Mouse (Mus musculus) neural tube, embryonic 13.5 days (tissue): ENCODE measurements around the gene Pcnx2. TPM values are rescaled to one million over a fixed set of nuclear protein-coding genes. Genes with fewer than 3 reads are reported as not detected.

Experiments used
- ATAC-seq: fragments of 200-750 bp; cut with Nextera tagmentation; 2 replicates; pipeline ENCODE4 v1.8.0; 2017; ENCODE audit warnings: low read depth, mild to moderate bottlenecking, moderate TSS enrichment, moderate library complexity
- H3K27ac ChIP-seq: fragments of 300-500 bp; sonication (generic); replicated peaks from 2 replicates; pipeline ENCODE4 v1.5.1; 2015; ENCODE audit warnings: moderate library complexity, mild to moderate bottlenecking, inconsistent platforms
- H3K27me3 ChIP-seq: fragments of 300-500 bp; sonication (generic); 2 replicates; pipeline ENCODE4 v1.6.1; 2015; ENCODE audit warnings: mild to moderate bottlenecking, inconsistent platforms
- H3K36me3 ChIP-seq: fragments of 300-500 bp; sonication (generic); 2 replicates; pipeline ENCODE4 v1.6.1; 2015; ENCODE audit warnings: mild to moderate bottlenecking, inconsistent platforms
- H3K4me1 ChIP-seq: fragments of 300-500 bp; sonication (generic); replicated peaks from 2 replicates; pipeline ENCODE4 v1.6.1; 2015; ENCODE audit warnings: inconsistent platforms
- H3K4me2 ChIP-seq: fragments of 300-500 bp; sonication (generic); 2 replicates; pipeline ENCODE4 v1.6.1; 2015; ENCODE audit warnings: inconsistent platforms, mild to moderate bottlenecking, moderate library complexity
- H3K4me3 ChIP-seq: fragments of 300-500 bp; sonication (generic); 2 replicates; pipeline ENCODE4 v1.5.1; 2015; ENCODE audit warnings: mild to moderate bottlenecking, inconsistent platforms
- H3K9ac ChIP-seq: fragments of 300-500 bp; sonication (generic); 2 replicates; pipeline ENCODE4 v1.6.1; 2015; ENCODE audit warnings: moderate library complexity, mild to moderate bottlenecking, inconsistent platforms
- H3K9me3 ChIP-seq: fragments of 300-500 bp; sonication (generic); 2 replicates; pipeline ENCODE4 v1.6.1; 2016; ENCODE audit warnings: inconsistent platforms
- WGBS: fragments of 180-500 bp; shearing (Covaris S2); methylation state at CpG from one replicate; pipeline ENCODE4 v1.1.7; 2015; 5-methylcytosine and 5-hydroxymethylcytosine counted together
- polyA plus RNA-seq: library from polyadenylated mRNA; unstranded; fragments of >200 nt; fragmentation: Nextera tagmentation; extraction: Ambion mirVana; gene quantifications from 2 replicates; pipeline ENCODE4 v1.2.1, GENCODE M21; 2015

Gene Pcnx2
- polyA plus RNA-seq, 1 experiment from 2014 or later = 2.8 TPM

DNA sequence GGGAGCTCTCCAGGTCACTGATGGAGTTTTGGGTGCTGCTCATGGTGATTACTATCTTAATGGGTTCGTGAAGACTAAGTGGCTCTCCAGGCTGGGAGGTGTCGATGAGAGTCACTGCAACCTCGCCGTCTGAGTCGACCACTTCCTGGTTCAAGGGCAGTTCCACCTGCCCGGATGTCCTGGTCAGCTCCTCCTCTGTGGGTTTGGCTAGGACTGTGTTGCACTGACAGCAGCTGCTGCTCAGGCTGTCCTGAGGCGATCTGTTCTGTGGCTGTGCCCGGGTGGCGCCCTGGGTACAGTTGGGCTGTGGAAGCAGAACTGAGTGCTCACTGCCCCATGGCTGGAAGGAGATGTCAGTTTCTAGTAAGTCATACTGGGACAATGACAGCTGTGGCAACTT, 10.6 kb downstream of the Pcnx2 start:
- Histone ChIP-seq H3K9ac (no peak overlapping the region), H3K36me3 (peaks cover 62% of the 10 kb centered on the region), H3K9me3 (no peaks in the 10 kb centered on the region), H3K4me3 (no peak overlapping the region), H3K27ac (no peak overlapping the region), H3K27me3 (no peaks in the 10 kb centered on the region), H3K4me1 (no peaks in the 10 kb centered on the region), H3K4me2 (no peak overlapping the region)
- ATAC-seq = no peak
- WGBS = 95% methylated on average over 9 of the region's 9 CpGs

DNA sequence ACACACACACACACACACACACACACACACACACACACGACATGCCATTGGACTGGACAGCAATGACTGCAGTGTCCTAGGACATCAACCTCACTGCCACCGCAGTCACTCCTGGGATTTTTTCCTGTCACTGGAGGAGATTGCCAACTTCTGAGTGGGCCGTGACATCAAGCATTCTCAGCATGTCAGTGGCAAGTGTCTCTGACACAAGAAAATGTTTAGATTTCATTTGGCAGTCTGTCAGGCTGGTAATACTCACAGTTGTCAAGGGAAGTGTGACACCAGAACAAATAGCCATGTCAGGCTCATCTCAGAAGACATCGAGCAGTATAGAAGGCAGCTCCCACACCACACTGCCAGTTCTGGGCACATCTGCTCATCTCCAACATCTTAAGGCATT, 17.7 kb downstream of the Pcnx2 start:
- no peak overlapping the region for H3K27ac ChIP-seq
- ATAC-seq = no peak
- H3K4me1 ChIP-seq = no peaks in the 10 kb centered on the region
- H3K4me3 ChIP-seq = no peak overlapping the region
- peaks cover 30% of the 10 kb centered on the region for H3K36me3 ChIP-seq
- H3K9me3 ChIP-seq = no peaks in the 10 kb centered on the region
- no peak overlapping the region for H3K4me2 ChIP-seq
- 88% methylated on average over 4 of the region's 4 CpGs for WGBS
- H3K27me3 ChIP-seq = no peaks in the 10 kb centered on the region
- no peak overlapping the region for H3K9ac ChIP-seq

DNA sequence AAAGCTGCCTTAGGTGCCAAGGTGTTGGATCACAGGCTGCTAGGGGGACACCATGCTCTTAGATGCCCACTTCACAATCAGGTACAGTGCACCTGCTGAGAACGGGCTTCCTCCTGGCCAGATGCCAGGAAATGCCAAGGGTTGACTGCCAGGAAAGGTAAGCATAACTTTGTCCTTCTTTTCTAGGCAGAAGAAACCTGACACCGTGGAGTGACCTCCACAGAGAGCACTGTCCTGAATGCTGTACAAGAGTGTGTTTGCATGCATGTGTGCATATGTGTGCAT, 24.9 kb downstream of the Pcnx2 start:
- Histone ChIP-seq H3K4me2 (no peak overlapping the region), H3K4me3 (no peak overlapping the region), H3K36me3 (peaks cover 14% of the 10 kb centered on the region), H3K27me3 (peaks cover 11% of the 10 kb centered on the region), H3K9me3 (no peaks in the 10 kb centered on the region), H3K4me1 (peaks cover 16% of the 10 kb centered on the region), H3K9ac (no peak overlapping the region), H3K27ac (no peak overlapping the region)
- ATAC-seq = no peak
- WGBS = 82% methylated on average over 2 of the region's 2 CpGs

DNA sequence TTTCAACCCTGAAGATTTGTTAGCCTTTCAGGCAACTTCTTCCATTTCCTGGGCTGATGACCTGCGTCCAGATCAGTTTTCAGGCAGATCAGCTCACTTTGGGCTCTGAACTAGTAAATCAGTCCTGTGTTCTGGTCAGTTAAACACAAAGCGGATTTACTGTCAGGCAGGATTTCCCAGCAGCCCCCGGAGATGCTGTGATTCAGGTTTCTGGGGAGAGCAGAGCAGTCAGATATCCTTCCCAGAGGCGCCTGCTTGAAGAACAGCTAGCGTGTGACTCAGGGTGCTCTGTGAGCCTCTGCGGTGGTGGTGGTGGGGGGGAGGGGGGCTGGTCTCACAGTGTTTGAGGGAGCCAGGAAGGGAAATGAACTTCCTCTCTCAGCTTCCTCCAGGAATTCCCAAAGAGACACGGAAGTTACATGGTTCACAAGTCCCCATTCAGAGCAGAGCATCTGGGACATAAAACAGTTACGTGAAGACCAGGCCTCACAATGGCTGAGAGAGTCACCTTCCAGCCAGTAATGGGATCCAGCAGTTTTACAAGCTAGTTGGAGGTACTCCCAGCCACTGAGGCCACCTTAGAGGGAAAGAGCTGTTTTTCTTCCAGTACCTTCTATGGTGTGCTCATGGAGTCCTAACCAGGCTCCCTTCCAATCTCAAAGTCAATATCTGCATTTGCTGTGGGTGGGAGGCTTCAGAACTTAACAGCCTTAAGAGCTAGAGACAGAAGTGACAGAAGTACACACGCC, 25.4 kb downstream of the Pcnx2 start:
- Histone ChIP-seq H3K4me2 (no peak overlapping the region), H3K4me3 (no peak overlapping the region), H3K9me3 (no peaks in the 10 kb centered on the region), H3K27ac (no peak overlapping the region), H3K36me3 (peaks cover 9% of the 10 kb centered on the region; the same call in 1 of the 2 replicates), H3K4me1 (peaks cover 16% of the 10 kb centered on the region), H3K27me3 (peaks cover 14% of the 10 kb centered on the region), H3K9ac (no peak overlapping the region)
- 53% methylated on average over 9 of the region's 9 CpGs for WGBS
- no peak for ATAC-seq

DNA sequence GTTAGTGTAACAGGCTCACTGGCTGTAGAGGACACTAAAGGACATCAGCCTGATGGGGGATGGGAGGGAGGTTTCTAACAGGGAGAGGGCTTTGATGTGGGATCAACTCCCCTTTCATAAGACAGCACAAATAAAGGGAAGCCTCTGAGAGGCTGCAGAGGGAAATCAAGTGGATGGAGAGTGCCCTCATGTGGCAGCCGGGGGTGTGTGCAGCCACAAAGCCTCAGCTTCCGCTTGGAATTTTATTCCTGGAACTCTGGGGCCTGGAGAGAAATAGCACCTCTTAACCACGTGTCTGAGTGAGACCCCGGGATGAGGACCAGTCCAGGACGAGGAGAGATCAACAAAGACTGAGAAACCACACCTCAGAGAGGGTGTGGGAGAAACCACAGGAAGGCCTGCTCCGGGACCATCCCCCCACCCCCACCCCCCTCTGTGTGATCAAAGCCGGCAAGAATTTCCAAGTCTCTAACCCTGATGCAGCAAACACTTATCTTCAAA, 27.2 kb downstream of the Pcnx2 start:
- 6% methylated on average over 7 of the region's 7 CpGs for WGBS
- H3K9ac ChIP-seq = 0 out of 2 replicates have a peak overlapping the region, but pooled peaks have one; percentile 23
- H3K4me2 ChIP-seq = peak overlapping the region; percentile 17; the same call in 1 of the 2 replicates
- no peaks in the 10 kb centered on the region for H3K9me3 ChIP-seq
- no peak overlapping the region for H3K27ac ChIP-seq
- H3K27me3 ChIP-seq = peaks cover 21% of the 10 kb centered on the region
- peak; percentile 81 for ATAC-seq
- H3K4me3 ChIP-seq = no peak overlapping the region
- H3K4me1 ChIP-seq = peaks cover 16% of the 10 kb centered on the region
- 0 out of 2 replicates have a peak, but pooled peaks cover 3% of the 10 kb centered on the region for H3K36me3 ChIP-seq

DNA sequence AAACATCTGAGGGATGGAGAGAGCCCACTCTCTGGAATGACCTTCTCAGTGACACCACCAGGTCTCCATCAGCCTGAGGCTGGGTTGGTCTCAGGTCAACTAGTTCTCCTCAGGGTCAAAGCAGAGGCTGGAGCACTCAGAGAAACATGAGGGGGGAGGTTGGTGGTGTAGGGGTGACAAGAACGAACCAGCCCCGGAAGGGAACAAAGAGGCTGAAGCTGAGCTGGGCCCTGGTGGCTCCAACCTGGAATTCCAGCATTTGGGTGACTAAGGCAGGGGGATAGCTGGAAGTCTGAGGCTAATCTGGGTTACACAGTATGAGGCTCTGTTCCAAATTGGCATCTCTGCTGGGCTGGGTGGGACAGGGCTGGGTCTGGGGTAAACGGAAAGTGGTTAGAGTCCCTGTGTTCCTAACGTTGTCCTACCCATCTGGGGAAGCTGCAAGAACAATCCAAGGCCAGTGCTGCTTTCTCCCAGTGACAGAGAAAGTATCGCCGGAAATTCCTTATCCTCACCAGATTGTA, 27.9 kb downstream of the Pcnx2 start:
- no peaks in the 10 kb centered on the region for H3K9me3 ChIP-seq
- no peak overlapping the region for H3K4me2 ChIP-seq
- H3K27me3 ChIP-seq = peaks cover 21% of the 10 kb centered on the region
- WGBS = 40% methylated on average over 6 of the region's 6 CpGs
- 0 out of 2 replicates have a peak, but pooled peaks cover 3% of the 10 kb centered on the region for H3K36me3 ChIP-seq
- H3K27ac ChIP-seq = no peak overlapping the region
- 0 out of 2 replicates have a peak overlapping the region, but pooled peaks have one; percentile 23 for H3K9ac ChIP-seq
- 0 out of 2 replicates have a peak, but pooled peaks have one; percentile 40 for ATAC-seq
- H3K4me3 ChIP-seq = no peak overlapping the region
- peaks cover 16% of the 10 kb centered on the region for H3K4me1 ChIP-seq

DNA sequence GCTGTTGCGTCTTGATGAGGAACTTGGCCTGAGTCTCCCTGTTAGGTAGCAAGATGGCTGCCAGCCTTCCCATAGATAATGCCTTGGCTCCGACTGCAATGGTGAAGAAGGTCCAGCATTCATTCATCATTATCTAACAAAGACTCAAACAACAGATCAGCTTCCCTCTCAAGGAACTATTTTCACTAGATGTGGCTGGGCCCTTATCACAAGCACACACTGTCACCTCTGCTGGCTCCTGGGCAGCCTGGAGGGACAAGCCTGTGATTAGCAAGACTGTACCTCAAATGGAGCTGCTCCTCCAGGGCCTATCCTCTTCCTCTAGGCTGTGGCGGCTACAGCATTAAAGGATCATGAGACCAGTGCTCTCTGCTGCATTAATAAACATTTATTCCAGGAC, 28.4 kb downstream of the Pcnx2 start:
- Histone ChIP-seq H3K9ac (no peak overlapping the region), H3K4me1 (peaks cover 16% of the 10 kb centered on the region), H3K27me3 (peaks cover 20% of the 10 kb centered on the region), H3K36me3 (0 out of 2 replicates have a peak, but pooled peaks cover 3% of the 10 kb centered on the region), H3K4me3 (no peak overlapping the region), H3K9me3 (no peaks in the 10 kb centered on the region), H3K27ac (no peak overlapping the region), H3K4me2 (no peak overlapping the region)
- 79% methylated on average over 3 of the region's 3 CpGs for WGBS
- no peak for ATAC-seq

DNA sequence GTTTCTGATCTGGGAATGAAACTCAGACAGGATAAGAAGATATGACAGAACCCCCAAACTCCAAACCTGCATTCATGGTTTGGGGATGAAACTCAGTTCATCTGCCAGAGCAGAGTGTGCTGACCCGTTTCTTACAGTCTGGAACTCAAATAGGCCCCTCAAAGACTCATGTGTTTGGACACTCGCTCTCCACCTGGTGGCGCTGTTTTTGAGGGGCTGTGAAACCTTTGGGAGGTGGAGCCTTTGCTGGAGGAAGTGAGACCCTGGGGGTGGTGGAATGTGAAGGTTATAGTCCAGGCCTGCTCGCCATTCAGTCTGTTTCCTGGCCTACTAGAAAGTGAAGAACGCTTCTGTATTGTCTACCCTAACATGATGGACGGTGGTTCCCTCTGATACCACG, 29.6 kb downstream of the Pcnx2 start:
- H3K27ac ChIP-seq = no peak overlapping the region
- no peak for ATAC-seq
- H3K4me2 ChIP-seq = no peak overlapping the region
- no peaks in the 10 kb centered on the region for H3K9me3 ChIP-seq
- H3K4me1 ChIP-seq = peaks cover 16% of the 10 kb centered on the region
- no peak overlapping the region for H3K4me3 ChIP-seq
- H3K27me3 ChIP-seq = peaks cover 17% of the 10 kb centered on the region
- no peak overlapping the region for H3K9ac ChIP-seq
- 74% methylated on average over 7 of the region's 7 CpGs for WGBS
- H3K36me3 ChIP-seq = 0 out of 2 replicates have a peak, but pooled peaks cover 3% of the 10 kb centered on the region

DNA sequence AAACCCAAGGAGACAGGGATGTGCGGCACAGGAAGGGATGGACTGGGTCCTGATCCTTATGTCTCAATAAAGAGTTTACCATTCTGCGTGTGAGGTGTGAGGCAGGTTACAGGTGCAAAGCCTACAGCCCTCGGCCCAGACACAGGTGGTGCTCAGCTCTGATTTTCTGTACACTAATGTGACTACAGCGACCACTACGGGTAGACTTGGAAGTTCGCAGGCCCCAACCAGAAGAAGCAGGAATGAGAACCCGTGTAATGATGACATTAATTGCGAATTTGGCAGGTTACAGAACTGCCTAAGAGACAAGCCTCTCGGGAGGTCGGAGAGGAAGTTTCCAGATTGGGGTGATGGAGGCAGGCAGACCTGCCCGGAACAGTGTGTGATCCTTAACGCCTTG, 32.0 kb downstream of the Pcnx2 start:
- ATAC-seq = no peak
- Histone ChIP-seq H3K9me3 (no peaks in the 10 kb centered on the region), H3K4me1 (peaks cover 29% of the 10 kb centered on the region), H3K27me3 (peaks cover 20% of the 10 kb centered on the region), H3K9ac (no peak overlapping the region), H3K27ac (no peak overlapping the region), H3K4me2 (no peak overlapping the region), H3K36me3 (0 out of 2 replicates have a peak, but pooled peaks cover 3% of the 10 kb centered on the region), H3K4me3 (no peak overlapping the region)
- WGBS = 80% methylated on average over 12 of the region's 12 CpGs

DNA sequence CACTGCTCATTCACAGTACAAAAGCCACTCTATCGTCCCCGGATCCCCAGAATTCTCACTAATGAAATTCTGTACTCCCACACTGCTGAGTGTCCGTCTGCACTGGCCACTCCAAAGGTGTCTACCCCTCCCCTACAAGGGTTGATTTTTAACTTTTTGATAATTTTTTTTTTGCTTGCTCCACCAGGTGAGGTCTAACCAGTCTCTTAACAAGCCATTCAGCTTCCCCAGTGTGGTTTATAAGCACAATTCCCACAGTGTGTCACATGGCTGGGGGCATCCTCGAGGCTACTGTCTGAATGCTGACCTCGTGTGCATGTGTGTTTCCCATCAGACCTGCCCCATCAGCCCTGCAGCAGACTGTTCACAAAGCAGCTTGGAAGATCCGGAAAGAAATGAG, 40.9 kb downstream of the Pcnx2 start:
- Histone ChIP-seq H3K36me3 (no peaks in the 10 kb centered on the region; the same call in 1 of the 2 replicates), H3K27me3 (peaks cover 39% of the 10 kb centered on the region), H3K4me3 (no peak overlapping the region), H3K9me3 (no peaks in the 10 kb centered on the region), H3K4me2 (no peak overlapping the region), H3K9ac (no peak overlapping the region), H3K27ac (no peak overlapping the region), H3K4me1 (peaks cover 24% of the 10 kb centered on the region)
- ATAC-seq = no peak
- 57% methylated on average over 6 of the region's 6 CpGs for WGBS

DNA sequence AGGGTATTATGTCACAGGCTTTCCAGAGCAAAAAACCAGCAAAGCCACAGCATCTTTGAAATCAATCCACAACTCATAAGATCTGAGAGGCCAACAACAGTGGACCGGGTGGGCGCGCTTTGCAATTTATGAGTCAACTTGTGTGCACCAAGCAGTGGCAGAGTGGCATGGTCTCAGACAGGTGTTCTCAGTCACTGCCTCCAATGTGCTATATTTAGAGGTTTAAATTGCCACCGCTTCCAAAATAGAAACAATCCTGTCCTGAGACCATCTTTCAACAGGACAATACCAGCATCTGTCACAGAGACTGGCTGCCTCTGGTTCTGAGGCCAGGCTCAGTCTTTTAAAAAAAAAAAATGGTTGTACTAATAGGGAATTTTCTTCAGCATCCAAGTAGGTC, 42.0 kb downstream of the Pcnx2 start:
- Histone ChIP-seq H3K9me3 (no peaks in the 10 kb centered on the region), H3K4me1 (peaks cover 13% of the 10 kb centered on the region), H3K9ac (no peak overlapping the region), H3K27me3 (peaks cover 46% of the 10 kb centered on the region), H3K27ac (no peak overlapping the region), H3K4me2 (no peak overlapping the region), H3K4me3 (no peak overlapping the region), H3K36me3 (no peaks in the 10 kb centered on the region; the same call in 1 of the 2 replicates)
- no peak for ATAC-seq
- WGBS = 70% methylated on average over 4 of the region's 4 CpGs

DNA sequence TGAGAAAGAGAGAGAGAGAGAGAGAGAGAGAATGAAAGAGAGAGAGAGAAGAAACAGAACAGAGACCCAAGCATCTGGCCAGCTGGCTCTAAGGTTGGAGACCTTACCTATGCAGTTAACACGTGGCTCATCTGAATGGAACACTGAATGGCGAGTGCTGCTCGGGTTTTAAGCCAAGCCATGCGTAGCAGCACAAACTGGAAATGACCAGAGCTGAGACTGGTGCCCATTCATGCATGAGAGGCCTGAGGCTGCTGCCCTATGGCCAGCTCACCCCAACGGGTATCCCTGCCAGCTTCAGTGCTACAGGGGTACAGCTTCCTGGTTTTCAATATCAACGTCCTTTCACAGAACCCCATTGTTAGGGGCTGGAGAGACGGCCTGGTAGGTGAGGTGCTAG, 43.7 kb downstream of the Pcnx2 start:
- Histone ChIP-seq H3K4me1 (peaks cover 11% of the 10 kb centered on the region), H3K4me2 (no peak overlapping the region), H3K36me3 (no peaks in the 10 kb centered on the region), H3K27me3 (peaks cover 57% of the 10 kb centered on the region), H3K9me3 (no peaks in the 10 kb centered on the region), H3K9ac (no peak overlapping the region), H3K27ac (no peak overlapping the region), H3K4me3 (no peak overlapping the region)
- no peak for ATAC-seq
- 78% methylated on average over 7 of the region's 7 CpGs for WGBS
